Mouse (Mus musculus): ENCODE results near the gene Rbm20.
A peak's percentile ranks its signal among the peaks of the same experiment; 100 is the strongest.
"Not testable (repeated sequence)": the region's sequence is repeated elsewhere in the genome, so short reads cannot be mapped to it uniquely, and the experiment has no call there.

The Rbm20 gene

GRCm38 (mm10) chr19:53793994-53794890 lies 117.1 kb downstream of the Rbm20 start:
- DNase-seq (ENCODE audit: low read depth, low spot score), result no peak
- no peaks in the 10 kb centered on the region for H3K36me3 ChIP-seq (ENCODE audit: control insufficient read depth, insufficient read depth, low read length, poor library complexity, severe bottlenecking)
- no peaks in the 10 kb centered on the region; the same call in 1 of the 2 replicates for H3K27me3 ChIP-seq (ENCODE audit: control insufficient read depth, insufficient read depth, low read length, poor library complexity, severe bottlenecking)

GRCm38 (mm10) chr19:53794996-53795395 lies 117.9 kb downstream of the Rbm20 start:
- no peaks in the 10 kb centered on the region; the same call in 1 of the 2 replicates for H3K27me3 ChIP-seq (ENCODE audit: control insufficient read depth, insufficient read depth, low read length, poor library complexity, severe bottlenecking)

GRCm38 (mm10) chr19:53796020-53796419 lies 118.9 kb downstream of the Rbm20 start:
- H3K36me3 ChIP-seq (ENCODE audit: control insufficient read depth, insufficient read depth, low read length, poor library complexity, severe bottlenecking), result no peaks in the 10 kb centered on the region

More at GRCm38 (mm10) chr19:53794996-53795395, 117.9 kb downstream of the Rbm20 start:
- DNase-seq (ENCODE audit: low read depth, low spot score), result no peak
- no peaks in the 10 kb centered on the region for H3K36me3 ChIP-seq (ENCODE audit: control insufficient read depth, insufficient read depth, low read length, poor library complexity, severe bottlenecking)

GRCm38 (mm10) chr19:53797770-53798169 lies 120.7 kb downstream of the Rbm20 start:
- no peak for DNase-seq (ENCODE audit: low read depth, low spot score)
- Histone ChIP-seq H3K36me3 (ENCODE audit: control insufficient read depth, insufficient read depth, low read length, poor library complexity, severe bottlenecking) (no peaks in the 10 kb centered on the region), H3K27me3 (ENCODE audit: control insufficient read depth, insufficient read depth, low read length, poor library complexity, severe bottlenecking) (no peaks in the 10 kb centered on the region)

More at GRCm38 (mm10) chr19:53796020-53796419, 118.9 kb downstream of the Rbm20 start:
- H3K27me3 ChIP-seq (ENCODE audit: control insufficient read depth, insufficient read depth, low read length, poor library complexity, severe bottlenecking), result no peaks in the 10 kb centered on the region
- DNase-seq (ENCODE audit: low read depth, low spot score), result no peak

GRCm38 (mm10) chr19:53799885-53800284 lies 122.8 kb downstream of the Rbm20 start:
- Histone ChIP-seq H3K27me3 (ENCODE audit: control insufficient read depth, insufficient read depth, low read length, poor library complexity, severe bottlenecking) (no peaks in the 10 kb centered on the region), H3K36me3 (ENCODE audit: control insufficient read depth, insufficient read depth, low read length, poor library complexity, severe bottlenecking) (no peaks in the 10 kb centered on the region)
- no peak for DNase-seq (ENCODE audit: low read depth, low spot score)

GRCm38 (mm10) chr19:53800365-53800999 lies 123.4 kb downstream of the Rbm20 start:
- Histone ChIP-seq H3K27me3 (ENCODE audit: control insufficient read depth, insufficient read depth, low read length, poor library complexity, severe bottlenecking) (no peaks in the 10 kb centered on the region), H3K36me3 (ENCODE audit: control insufficient read depth, insufficient read depth, low read length, poor library complexity, severe bottlenecking) (no peaks in the 10 kb centered on the region)
- DNase-seq (ENCODE audit: low read depth, low spot score), result no peak

GRCm38 (mm10) chr19:53801380-53801779 lies 124.3 kb downstream of the Rbm20 start:
- no peak for DNase-seq (ENCODE audit: low read depth, low spot score)
- H3K27me3 ChIP-seq (ENCODE audit: control insufficient read depth, insufficient read depth, low read length, poor library complexity, severe bottlenecking), result no peaks in the 10 kb centered on the region
- H3K36me3 ChIP-seq (ENCODE audit: control insufficient read depth, insufficient read depth, low read length, poor library complexity, severe bottlenecking), result no peaks in the 10 kb centered on the region

GRCm38 (mm10) chr19:53801789-53802683 lies 124.9 kb downstream of the Rbm20 start:
- no peak for DNase-seq (ENCODE audit: low read depth, low spot score)
- Histone ChIP-seq H3K36me3 (ENCODE audit: control insufficient read depth, insufficient read depth, low read length, poor library complexity, severe bottlenecking) (no peaks in the 10 kb centered on the region), H3K27me3 (ENCODE audit: control insufficient read depth, insufficient read depth, low read length, poor library complexity, severe bottlenecking) (no peaks in the 10 kb centered on the region)

- no peak for DNase-seq (ENCODE audit: low read depth, low spot score)
- H3K36me3 ChIP-seq (ENCODE audit: control insufficient read depth, insufficient read depth, low read length, poor library complexity, severe bottlenecking), result no peaks in the 10 kb centered on the region
- H3K27me3 ChIP-seq (ENCODE audit: control insufficient read depth, insufficient read depth, low read length, poor library complexity, severe bottlenecking), result no peaks in the 10 kb centered on the region
These were observed 126.8 kb downstream of the Rbm20 start for GRCm38 (mm10) chr19:53803954-53804353.

- Histone ChIP-seq H3K27me3 (ENCODE audit: control insufficient read depth, insufficient read depth, low read length, poor library complexity, severe bottlenecking) (no peaks in the 10 kb centered on the region), H3K36me3 (ENCODE audit: control insufficient read depth, insufficient read depth, low read length, poor library complexity, severe bottlenecking) (no peaks in the 10 kb centered on the region)
- DNase-seq (ENCODE audit: low read depth, low spot score), result no peak
These were observed 128.0 kb downstream of the Rbm20 start for GRCm38 (mm10) chr19:53805063-53805462.

GRCm38 (mm10) chr19:53806126-53806525 lies 129.0 kb downstream of the Rbm20 start:
- DNase-seq (ENCODE audit: low read depth, low spot score), result no peak
- no peaks in the 10 kb centered on the region for H3K27me3 ChIP-seq (ENCODE audit: control insufficient read depth, insufficient read depth, low read length, poor library complexity, severe bottlenecking)
- H3K36me3 ChIP-seq (ENCODE audit: control insufficient read depth, insufficient read depth, low read length, poor library complexity, severe bottlenecking), result no peaks in the 10 kb centered on the region

- not testable (repeated sequence) for H3K36me3 ChIP-seq (ENCODE audit: control insufficient read depth, insufficient read depth, low read length, poor library complexity, severe bottlenecking); DNase-seq (ENCODE audit: low read depth, low spot score); H3K27me3 ChIP-seq (ENCODE audit: control insufficient read depth, insufficient read depth, low read length, poor library complexity, severe bottlenecking)
These were observed 129.6 kb downstream of the Rbm20 start for GRCm38 (mm10) chr19:53806526-53807275.

- peak; percentile 8 for DNase-seq (ENCODE audit: low read depth, low spot score)
- H3K36me3 ChIP-seq (ENCODE audit: control insufficient read depth, insufficient read depth, low read length, poor library complexity, severe bottlenecking), result no peaks in the 10 kb centered on the region
These were observed 130.2 kb downstream of the Rbm20 start for GRCm38 (mm10) chr19:53807276-53807801.

More at GRCm38 (mm10) chr19:53807276-53807801, 130.2 kb downstream of the Rbm20 start:
- H3K27me3 ChIP-seq (ENCODE audit: control insufficient read depth, insufficient read depth, low read length, poor library complexity, severe bottlenecking), result no peaks in the 10 kb centered on the region

Data from splenic B cell, adult 2 months (primary cell).